Mouse (Mus musculus) mature B cell (primary cell): ENCODE results near the gene Tac4.

Experiments used
- in situ Hi-C: fragments of 300-500 bp; cut with MboI; formaldehyde crosslinking; loops from 2 replicates; pipeline ENCODE4 v1.14.3; 2019

The Tac4 gene

GRCm38 (mm10) chr11:95261178-95261751 lies at the start of gene Tac4:
TSS of gene Tac4 (plus strand) at chr11:95261529.
- in situ Hi-C loops, result loop anchor here (5.0 kb wide), 1 partner anchor 36 kb away; no protein-coding TSS in a partner anchor

DNA sequence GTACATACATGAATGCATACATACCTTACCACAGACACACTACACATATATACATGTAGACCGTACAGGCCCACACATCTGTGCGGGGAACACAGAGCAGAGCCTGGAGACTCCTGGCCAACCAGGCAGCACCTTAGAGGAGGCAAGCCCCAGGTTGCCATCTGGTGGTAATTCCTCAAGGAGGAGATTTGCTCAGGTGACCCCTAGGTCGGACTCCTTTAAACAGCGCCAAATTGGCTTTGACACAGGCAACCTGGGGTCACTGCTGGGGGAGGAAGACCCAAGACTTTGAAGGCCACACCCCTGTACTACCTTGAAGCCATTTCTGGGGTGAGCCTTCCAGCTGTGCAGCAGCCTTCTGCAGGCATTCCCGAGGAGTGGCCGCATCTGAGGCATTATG lies 47.7 kb upstream of the Tac4 start:
- in situ Hi-C loops, result no loop called here

DNA sequence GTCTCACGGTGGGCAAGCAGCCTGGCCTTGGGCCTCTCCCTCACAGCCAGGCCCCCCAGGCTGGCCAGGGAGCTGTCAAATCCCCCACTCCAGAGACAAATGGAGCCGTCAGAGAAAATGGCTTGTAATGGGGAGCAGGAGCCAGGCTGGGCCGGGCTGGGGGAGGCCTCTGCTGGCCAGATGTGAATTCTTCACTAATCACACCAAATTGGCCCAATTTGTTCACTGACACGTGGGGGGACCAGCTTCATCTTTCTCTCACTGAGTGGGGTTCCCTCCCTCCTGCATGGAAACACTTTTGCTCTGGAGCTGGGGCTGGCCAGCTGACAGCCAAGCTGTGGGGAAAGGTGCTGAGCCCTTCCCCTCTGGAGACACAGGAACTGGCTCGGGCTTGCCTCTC lies 47.0 kb upstream of the Tac4 start:
- in situ Hi-C loops, result no loop called here

- in situ Hi-C loops, result no loop called here
Observed at GRCm38 (mm10) chr11:95216193-95216592, 45.1 kb upstream of the Tac4 start.

DNA sequence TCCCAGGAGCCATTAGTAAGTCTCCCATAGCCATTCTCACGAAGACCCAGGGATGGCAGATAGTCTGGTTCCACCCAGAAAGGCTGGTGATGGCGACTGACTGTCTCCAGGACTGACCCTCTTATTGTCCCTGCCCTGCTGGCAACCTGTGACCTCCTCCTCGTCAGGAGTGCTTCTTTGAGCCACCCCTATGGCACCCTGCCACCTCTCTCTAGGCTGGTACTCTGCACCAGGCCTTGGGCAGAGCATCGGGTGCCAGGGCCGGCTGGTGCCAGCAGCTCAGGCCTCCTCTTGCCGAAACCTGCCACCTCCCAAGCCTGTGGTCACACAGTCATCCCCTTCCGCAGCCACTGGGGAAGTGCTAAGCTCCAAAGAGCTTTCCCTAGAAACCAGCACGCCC lies 42.2 kb upstream of the Tac4 start:
- in situ Hi-C loops, result no loop called here

DNA sequence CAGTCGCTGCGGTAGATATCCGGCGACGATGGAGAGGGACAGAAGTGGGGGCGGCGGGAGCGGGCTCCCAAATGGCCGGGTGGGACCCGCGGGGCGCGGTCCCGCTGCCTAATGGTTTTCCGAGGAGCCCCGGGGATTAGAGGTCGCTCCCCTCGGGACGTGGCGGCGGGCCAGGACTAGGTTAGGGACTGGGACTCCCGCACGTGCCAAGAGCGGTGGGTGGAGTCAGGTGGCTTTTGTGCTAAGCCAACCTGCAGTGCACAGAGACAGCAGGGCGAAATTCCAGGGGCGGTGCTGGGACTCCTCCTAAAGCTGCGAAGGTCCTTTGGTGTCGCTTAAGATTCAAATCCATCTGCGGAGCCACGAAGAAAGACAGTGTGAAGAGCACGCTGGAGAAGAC lies 37.9 kb upstream of the Tac4 start:
- in situ Hi-C loops, result no loop called here

- in situ Hi-C loops, result no loop called here
Observed at GRCm38 (mm10) chr11:95224124-95224893, 37.0 kb upstream of the Tac4 start.

- in situ Hi-C loops, result no loop called here
Observed at GRCm38 (mm10) chr11:95225448-95225847, 35.9 kb upstream of the Tac4 start.

DNA sequence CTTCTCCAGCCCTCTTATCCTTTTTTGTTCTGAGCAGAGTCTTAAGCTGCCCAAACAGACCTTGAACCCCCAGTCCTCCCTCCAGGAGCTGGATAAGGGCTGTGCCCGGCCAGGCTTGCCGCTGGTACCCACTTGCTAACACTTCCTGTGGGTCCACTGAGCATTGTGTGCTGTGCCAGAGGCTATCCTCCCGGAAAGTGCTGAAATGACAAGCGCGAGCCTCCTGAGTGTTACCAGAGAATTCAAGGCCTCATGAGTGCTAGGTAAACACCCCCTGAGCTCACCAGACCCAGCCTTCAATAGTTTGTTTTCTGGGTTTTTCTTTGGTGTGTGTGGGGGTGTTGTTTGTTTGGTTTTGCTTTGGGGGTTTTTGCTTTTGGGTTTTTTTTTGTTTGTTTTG lies 33.9 kb upstream of the Tac4 start:
- in situ Hi-C loops, result no loop called here

GRCm38 (mm10) chr11:95231688-95232328 lies 29.5 kb upstream of the Tac4 start:
- in situ Hi-C loops, result loop anchor here (10.0 kb wide), 1 partner anchor 107 kb away; the partner anchor contains the start of gene Dlx3

GRCm38 (mm10) chr11:95232329-95232696 lies 29.0 kb upstream of the Tac4 start:
- in situ Hi-C loops, result loop anchor here (10.0 kb wide), 1 partner anchor 108 kb away; the partner anchor contains the start of gene Dlx3

- in situ Hi-C loops, result loop anchor here (10.0 kb wide), 1 partner anchor 114 kb away; the partner anchor contains the start of gene Dlx3
Observed at GRCm38 (mm10) chr11:95238477-95238876, 22.9 kb upstream of the Tac4 start.

DNA sequence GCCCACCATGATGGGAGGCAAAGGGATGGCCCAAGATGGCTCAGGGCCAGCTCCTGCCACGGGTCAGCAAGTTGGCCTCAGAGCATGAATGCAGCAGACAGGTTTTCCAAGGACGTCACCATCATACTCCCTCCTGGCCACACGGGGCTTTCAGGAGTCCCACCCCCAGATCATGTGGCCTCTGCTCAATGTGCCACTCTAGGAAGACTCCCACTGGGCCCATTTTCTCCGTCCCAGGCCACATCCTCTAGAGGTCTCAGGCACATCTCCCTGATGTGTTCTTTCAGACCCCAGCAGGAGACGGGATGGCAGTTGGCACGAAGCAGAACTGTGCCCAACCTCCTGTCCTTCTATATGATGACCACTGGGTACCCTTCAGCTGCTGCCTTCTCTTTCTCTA lies 18.7 kb upstream of the Tac4 start:
- in situ Hi-C loops, result no loop called here

- in situ Hi-C loops, result no loop called here
Observed at GRCm38 (mm10) chr11:95245456-95245855, 15.9 kb upstream of the Tac4 start.

DNA sequence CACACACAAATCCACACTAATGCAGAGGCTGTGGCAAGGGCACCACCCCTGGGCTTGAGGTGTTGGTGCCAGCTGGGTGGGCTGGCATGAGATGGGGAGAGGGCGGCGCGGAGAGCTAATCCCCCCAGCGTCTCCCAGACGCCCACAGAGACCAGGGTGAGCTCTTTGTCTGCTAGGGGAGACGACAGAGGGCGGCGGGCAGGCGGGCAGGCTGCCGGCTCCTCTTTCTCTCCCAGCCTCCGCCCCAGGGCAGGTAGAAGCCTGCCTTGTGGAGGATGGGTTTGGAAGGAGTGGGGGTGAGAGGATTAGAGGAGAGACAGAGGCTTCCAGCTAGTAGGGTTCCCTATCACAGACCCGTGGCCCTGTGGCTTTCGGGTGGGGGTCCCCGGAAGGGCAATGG lies 14.3 kb upstream of the Tac4 start:
- in situ Hi-C loops, result no loop called here

DNA sequence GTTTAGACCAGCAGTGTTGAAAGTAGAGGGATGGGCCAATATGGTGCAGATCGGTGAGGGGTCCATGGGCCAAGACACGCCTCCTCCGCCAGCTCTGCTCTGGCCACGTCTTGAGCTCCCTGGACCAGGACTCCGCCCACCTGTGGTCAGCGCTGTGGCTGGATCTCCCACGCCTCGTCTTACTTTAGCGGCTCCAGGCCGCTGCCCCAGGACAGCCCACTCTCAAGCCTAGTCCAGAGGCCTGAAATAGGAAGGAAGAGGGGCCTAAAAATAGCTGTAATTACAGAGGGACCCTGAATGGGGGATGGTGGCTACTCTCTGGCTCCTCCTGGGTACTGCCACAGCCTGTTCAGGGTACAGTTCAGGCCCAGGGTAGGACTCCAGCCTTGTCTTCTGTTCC lies 11.2 kb upstream of the Tac4 start:
- in situ Hi-C loops, result no loop called here

GRCm38 (mm10) chr11:95251295-95251694 lies 10.0 kb upstream of the Tac4 start:
- in situ Hi-C loops, result no loop called here

- in situ Hi-C loops, result no loop called here
Observed at GRCm38 (mm10) chr11:95252104-95252503, 9.2 kb upstream of the Tac4 start.

DNA sequence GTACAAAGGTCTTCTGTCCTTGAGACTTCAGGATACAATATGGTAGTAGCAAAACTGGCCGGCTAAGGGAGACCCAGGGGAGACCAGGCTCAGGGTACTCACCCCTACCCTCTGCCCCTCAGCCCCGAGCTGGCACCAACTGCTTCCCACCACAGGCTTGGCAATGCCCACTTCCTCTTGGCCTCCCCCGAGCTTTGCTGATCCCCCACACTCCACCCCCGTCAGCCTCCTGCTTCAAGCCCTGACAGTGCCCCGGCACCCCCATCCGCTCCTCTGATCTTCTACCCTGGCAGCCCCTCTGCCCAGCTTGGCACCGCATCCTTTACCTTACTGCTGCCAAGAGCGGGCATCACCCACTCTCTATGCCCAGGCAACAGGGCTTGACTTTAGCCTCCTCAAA lies 7.2 kb upstream of the Tac4 start:
- in situ Hi-C loops, result no loop called here

DNA sequence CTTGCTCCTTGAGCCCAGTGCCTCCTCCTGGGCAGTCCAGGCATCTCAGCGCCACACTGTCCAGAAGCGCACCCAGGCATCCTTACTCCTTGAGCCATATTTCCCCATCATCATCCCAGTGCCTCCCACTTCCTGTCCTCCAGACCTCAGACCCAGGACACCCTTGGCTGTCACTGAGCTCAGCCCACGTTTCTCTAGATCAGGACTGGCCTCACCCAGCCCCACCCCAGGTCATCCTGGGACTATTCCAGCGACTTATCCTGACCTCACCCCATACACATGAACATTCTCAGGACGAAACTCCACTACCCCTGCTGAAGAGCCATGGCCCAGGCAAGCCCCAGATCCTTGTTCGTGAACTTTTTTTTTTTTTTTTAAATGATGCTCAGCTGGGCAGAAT lies 5.6 kb upstream of the Tac4 start:
- in situ Hi-C loops, result no loop called here

- in situ Hi-C loops, result no loop called here
Observed at GRCm38 (mm10) chr11:95257930-95258329, 3.4 kb upstream of the Tac4 start.

- in situ Hi-C loops, result no loop called here
Observed at GRCm38 (mm10) chr11:95258490-95258889, 2.8 kb upstream of the Tac4 start.
